Mouse (Mus musculus) CD8-positive naive resting alpha-beta T cell, adult 2 months (primary cell): ENCODE measurements around the gene Hdac9.
"Not testable (repeated sequence)": the region's sequence is repeated elsewhere in the genome, so short reads cannot be mapped to it uniquely, and the experiment has no call there.

ENCODE experiments used
- DNase-seq, 2 experiments: peaks; one replicate each; pipeline ENCODE4 v3.0.0; 2022; ENCODE audit warnings: low read depth in 2 of 2, low spot score in 2 of 2

The Hdac9 gene

GRCm38 (mm10) chr12:34155740-34156139, 761.2 kb downstream of the Hdac9 start:
- DNase-seq = no peak

GRCm38 (mm10) chr12:34154757-34155156, 762.1 kb downstream of the Hdac9 start:
- DNase-seq = no peak

DNA sequence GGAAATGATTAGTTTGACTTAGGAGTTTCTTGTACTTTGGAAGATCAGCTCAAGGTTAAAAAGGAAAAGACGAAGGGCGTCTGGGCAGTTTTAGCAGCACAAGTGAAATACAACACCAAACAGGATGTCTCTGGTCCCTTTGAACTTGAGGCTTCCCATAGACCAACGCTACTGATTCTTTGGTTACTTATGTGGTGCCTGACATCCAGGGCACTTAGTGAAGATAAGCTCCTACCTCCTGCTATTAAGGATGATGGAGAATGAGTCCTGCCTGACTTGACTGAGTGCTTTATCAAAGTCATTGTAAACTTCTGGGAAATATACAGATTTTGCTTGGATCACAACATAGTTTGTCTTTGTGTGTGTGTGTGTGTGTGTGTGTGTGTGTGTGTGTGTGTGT, 765.6 kb downstream of the Hdac9 start:
- no peak for DNase-seq

- DNase-seq = no peak
Measured at GRCm38 (mm10) chr12:34142743-34143142, 774.2 kb downstream of the Hdac9 start.

GRCm38 (mm10) chr12:34113336-34113735, 803.6 kb downstream of the Hdac9 start:
- DNase-seq = no peak

- no peak for DNase-seq
Measured at GRCm38 (mm10) chr12:34092953-34093352, 823.9 kb downstream of the Hdac9 start.

GRCm38 (mm10) chr12:34091851-34092250, 825.0 kb downstream of the Hdac9 start:
- no peak for DNase-seq

DNA sequence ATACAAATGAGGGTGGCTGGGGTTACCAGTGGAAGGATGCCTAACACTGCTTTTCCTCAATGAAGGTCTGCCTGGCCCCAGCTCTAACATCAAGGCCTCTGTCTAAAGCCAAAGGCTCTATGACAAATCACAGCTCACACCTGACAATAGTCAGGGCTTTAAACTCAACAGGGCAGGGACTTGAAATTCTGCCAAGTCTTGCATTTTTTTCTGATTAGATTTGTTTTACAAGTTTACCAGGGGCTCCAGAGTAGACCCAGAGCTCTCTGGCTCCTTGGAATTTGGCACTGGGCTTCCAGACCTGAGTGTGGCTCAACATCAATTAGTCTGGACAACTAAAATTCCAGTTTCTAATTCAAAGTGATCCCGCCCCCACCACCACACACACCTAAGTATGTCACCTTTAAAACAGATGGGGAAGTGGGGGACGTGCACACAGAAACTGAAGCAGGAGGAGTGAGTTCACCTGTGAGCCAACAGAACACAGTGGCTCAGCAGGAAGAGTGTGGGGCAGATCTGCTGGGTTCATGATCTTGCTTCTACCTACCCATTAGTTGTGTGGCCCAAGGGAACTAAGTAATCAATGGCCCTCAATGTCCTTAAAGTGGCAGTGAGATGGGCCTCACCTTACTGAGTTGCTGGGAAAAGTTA, 829.5 kb downstream of the Hdac9 start:
- no peak for DNase-seq

GRCm38 (mm10) chr12:34076981-34077380, 839.9 kb downstream of the Hdac9 start:
- no peak for DNase-seq

DNA sequence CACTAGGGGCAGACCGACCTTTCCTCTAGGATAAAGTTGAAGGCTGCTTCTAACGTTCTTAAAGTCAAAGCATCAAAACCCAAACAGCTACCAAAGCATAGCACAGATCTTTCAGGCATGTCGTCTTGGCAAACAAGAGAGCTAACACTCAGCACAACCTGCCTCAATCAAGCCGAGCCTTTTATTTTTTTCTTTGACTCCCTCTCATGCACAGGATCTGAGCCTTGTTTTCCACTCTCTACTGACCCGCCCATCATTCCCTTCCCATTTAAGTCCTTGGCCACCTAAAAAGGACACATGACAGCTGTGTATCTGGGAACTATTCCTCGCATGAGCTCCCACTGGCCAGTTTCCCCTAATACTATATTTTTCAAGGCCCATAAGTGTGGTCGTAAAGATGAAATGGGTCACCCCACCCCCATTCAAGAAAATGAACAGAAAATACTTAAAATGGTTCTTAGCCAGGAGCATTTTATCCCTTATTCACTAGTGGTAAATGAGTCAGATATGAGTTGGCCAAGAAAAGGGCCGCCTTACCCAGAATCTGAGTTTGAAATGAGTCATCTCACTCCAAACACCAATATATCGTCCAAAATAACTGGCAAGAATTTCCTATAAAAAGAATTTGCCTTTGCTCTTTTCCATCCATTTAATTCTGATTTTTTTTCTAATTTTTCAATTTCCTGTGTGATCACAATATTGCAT, 840.9 kb downstream of the Hdac9 start:
- no peak for DNase-seq

- DNase-seq = no peak
Measured at GRCm38 (mm10) chr12:34052508-34052907, 864.4 kb downstream of the Hdac9 start.

- no peak for DNase-seq
Measured at GRCm38 (mm10) chr12:34052036-34052435, 864.9 kb downstream of the Hdac9 start.

DNA sequence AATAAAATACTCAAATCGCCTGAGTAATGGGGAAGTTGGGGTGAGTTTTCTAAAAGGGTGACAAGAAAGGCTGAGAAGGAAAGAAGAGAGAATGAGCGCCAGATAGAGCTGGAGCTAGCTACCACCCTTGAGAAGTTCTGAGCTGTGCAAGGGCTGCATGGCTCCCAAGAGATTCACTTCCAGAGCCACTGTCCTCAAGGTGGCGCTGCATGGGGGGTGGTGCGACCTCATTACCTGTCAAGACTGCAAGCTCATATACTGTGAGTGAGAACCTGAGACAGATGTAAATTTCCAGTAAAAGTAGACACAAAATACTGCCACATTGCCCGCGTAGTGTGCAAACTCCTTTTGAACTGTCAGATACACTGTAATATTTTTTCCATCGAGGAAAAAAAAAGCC, 865.8 kb downstream of the Hdac9 start:
- no peak for DNase-seq

GRCm38 (mm10) chr12:34040949-34041348, 875.9 kb downstream of the Hdac9 start:
- no peak for DNase-seq

DNA sequence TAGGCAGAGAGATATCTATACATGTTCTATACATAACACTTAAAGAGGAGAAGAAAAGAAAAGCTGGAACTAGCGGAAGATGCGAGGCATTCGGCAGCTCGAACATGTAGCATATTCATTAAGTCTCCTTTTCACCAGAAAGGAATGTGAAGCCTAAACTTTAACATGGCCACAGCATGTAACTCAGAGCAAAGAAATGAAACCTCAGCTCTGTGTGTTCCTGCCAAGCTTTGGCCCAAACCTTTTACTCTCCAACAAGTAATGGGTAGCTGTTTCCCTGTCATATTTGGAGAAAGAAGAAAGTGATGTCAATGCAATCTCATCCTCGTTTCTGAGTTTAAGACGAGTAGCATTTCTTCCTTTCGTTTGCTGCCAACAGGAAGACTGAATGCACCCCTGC, 876.8 kb downstream of the Hdac9 start:
- DNase-seq = no peak

DNA sequence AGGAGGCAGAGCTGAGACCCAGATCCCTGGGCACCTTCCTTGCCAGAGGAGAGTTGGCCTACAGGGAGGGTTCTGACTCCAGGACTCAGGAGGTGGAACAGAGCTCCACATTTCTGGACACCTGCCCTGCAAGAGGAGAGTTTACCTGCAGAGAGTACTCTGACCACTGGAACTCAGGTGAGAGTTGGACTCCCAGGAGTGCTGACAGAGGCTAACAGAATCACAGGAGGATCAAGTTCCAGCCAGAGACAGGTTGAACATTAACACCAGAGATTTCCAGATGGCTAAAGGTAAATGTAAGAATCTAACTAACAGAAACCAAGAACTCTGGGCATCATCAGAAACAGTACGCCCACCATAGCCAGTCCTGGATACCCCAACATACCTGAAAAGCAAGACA, 907.1 kb downstream of the Hdac9 start:
- DNase-seq = not testable (repeated sequence)
